Mouse (Mus musculus): Measurements from ENCODE around the gene Mus81. TPM values are rescaled to one million over a fixed set of nuclear protein-coding genes. Genes with fewer than 3 reads are reported as not detected.
A peak's percentile ranks its signal among the peaks of the same experiment; 100 is the strongest.

The Mus81 gene
- total and polyA plus RNA-seq, 3 experiments: 20.4 to 29.3 (median 28.8) TPM

DNA sequence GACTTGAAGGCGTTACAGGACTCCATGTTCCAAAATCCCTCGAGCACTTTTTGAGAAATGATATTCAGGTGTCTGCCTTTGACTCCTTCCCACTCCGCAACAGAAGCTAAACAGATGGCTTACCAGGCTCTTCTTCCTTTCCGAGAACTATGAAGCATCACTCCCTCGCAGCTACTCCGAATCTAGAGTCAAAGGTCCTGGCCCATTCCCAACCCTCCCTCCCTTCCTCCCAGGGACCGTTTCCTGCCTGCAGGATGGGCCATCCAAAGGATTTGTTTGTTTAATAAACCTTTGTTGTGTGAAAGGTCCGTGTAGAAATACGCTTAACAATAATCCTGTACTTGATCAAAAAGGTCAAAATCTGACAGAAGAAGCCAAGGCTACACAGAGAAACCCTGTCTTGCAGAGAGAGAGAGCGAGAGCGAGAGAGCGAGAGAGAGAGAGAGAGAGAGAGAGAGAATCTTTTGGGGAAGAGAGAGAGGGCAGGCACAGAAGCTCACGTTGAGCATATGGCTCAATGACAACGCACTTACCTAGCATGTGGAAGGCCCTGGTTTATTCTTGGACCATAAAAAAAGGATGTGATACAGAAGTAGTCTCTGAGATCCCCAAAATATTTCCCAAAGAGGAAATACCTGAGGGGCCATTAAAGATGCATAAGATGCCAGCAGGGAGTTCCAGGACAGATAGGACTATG lies 30.3 kb downstream of the Mus81 start, which contains the start of gene Ccdc85b:
Gene Ccdc85b (minus strand): TSS at position 149 of the 697 bp plus-strand sequence.
- Histone ChIP-seq H3K36me3 (replicated peaks in 1 of 2; ENCODE audit: control insufficient read depth in 1 of 2, insufficient read depth in 1 of 2, low read length in 1 of 2) (peaks cover 8 to 33% of the 10 kb centered on the region in 2 experiments), H3K27me3 (replicated peaks) (peaks cover 7% of the 10 kb centered on the region)
- in situ Hi-C loops (cut with MboI; ENCODE audit: low pct_ligation_motif_present, low pct_unique_long_range_greater_than_20kb, low sequenced_read_pairs): loop anchor here (5.0 kb wide), 1 partner anchor 34 kb away; the partner anchor contains the start of gene Cfl1

DNA sequence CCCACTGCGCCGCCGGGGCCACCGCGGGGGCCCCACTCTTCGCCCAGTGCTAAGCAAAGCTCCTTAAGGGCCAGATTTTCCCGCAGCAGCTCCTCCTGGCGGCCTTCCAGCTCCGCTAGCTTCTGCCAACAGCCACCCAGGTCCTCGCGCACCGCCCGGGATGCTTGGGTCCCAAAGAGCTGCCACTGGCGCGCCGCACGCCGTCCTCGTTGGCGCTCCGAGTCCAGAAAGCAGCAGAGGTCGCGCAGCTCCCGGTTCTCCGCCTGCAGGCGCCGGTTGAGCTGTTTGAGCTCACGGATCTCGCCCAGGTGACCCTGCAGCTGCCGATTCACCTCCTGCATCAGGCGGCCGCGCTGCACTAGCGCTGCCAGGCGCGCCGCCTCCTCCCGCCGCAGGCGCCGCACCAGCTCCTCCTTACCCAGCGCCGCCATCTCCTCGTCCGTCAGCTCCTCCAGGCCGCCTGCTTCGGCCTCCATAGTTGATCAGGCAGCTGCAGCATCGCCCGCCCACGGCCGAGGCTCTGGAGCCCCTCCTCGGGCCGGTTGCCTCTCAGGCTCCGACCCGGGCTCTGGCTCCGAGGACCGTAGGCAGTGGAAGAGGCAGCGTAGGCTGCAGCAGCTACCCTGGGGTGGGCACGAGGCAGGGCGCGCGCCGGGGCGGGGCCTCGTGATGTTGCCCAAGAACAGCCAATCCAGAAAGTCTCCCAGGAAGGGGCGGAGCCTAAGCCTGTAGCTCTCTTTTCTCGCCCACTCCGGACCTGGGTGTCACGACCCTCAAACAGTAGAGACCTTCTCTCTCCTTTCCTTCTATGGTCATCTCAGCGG lies 31.1 kb downstream of the Mus81 start:
- Histone ChIP-seq H3K36me3 (replicated peaks in 1 of 2; ENCODE audit: control insufficient read depth in 1 of 2, insufficient read depth in 1 of 2, low read length in 1 of 2) (peaks cover 2 to 26% of the 10 kb centered on the region in 2 experiments), H3K79me2 (replicated peaks; ENCODE audit: control insufficient read depth, extremely low read depth, insufficient read depth, poor library complexity, severe bottlenecking) (peaks cover 12% of the 10 kb centered on the region), H3K27ac (ENCODE audit: insufficient read depth, low read depth) (peak overlapping the region; percentile 52), H3K4me3 (replicated peaks in 1 of 3; ENCODE audit: low read depth in 2 of 3, low read length in 2 of 3, poor library complexity in 1 of 3) (peak overlapping the region; percentile 56 to 91 (median 77)), H3K4me1 (ENCODE audit: control insufficient read depth in 1 of 2, insufficient read depth in 2 of 2) (peaks cover 9 to 35% of the 10 kb centered on the region in 2 experiments; a peak in 3 of 4 replicates), H3K4me2 (ENCODE audit: insufficient read depth, low read depth, poor library complexity, severe bottlenecking) (peak overlapping the region; percentile 96), H3K9me3 (replicated peaks; ENCODE audit: low read length) (no peaks in the 10 kb centered on the region), H3K27me3 (replicated peaks) (peaks cover 7% of the 10 kb centered on the region), H3K9ac (ENCODE audit: insufficient read depth, low read depth) (peak overlapping the region; percentile 85)
- dilution Hi-C loops (cut with MboI; ENCODE audit: extremely low pct_ligation_motif_present, extremely low pct_unique_long_range_greater_than_20kb, low sequenced_read_pairs) (no loop called here), in situ Hi-C loops (cut with MboI; ENCODE audit: low pct_ligation_motif_present, low pct_unique_long_range_greater_than_20kb, low sequenced_read_pairs) (loop anchor here (5.0 kb wide), 1 partner anchor 35 kb away; the partner anchor contains the start of gene Cfl1)
- TF ChIP-seq NRF1 (IDR thresholded peaks at IDR 0.05; ENCODE audit: low read depth, low read length) (peak; percentile 23; the same call in 1 of the 2 replicates), ZC3H11A (IDR thresholded peaks at IDR 0.05; ENCODE audit: low read depth, low read length) (no peak), POLR2A (IDR thresholded peaks at IDR 0.05; ENCODE audit: low read depth, low read length) (peak; percentile 96), MAX (IDR thresholded peaks at IDR 0.05; ENCODE audit: low read length) (peak; percentile 85), MYC (IDR thresholded peaks at IDR 0.05; ENCODE audit: low read depth, low read length) (peak; percentile 28; the same call in 1 of the 2 replicates), TBP (conservative IDR thresholded peaks at IDR 0.05; ENCODE audit: low read depth, low read length) (peak; percentile 66), POLR2AphosphoS2 (IDR thresholded peaks at IDR 0.05; ENCODE audit: low read depth, low read length) (peak; percentile 76; the same call in 1 of the 2 replicates), E2F4 (IDR thresholded peaks at IDR 0.05; ENCODE audit: insufficient replicate concordance, low read depth, low read length) (no peak), NELFE (IDR thresholded peaks at IDR 0.05; ENCODE audit: low read depth, low read length) (peak; percentile 94), TCF12 (IDR thresholded peaks at IDR 0.05; ENCODE audit: low read depth, low read length) (peak; percentile 36; the same call in 1 of the 2 replicates), MAFK (IDR thresholded peaks at IDR 0.05; ENCODE audit: insufficient replicate concordance, low read length) (no peak), EP300 (IDR thresholded peaks at IDR 0.05; ENCODE audit: low read length) (no peak), CTCF (conservative IDR thresholded peaks at IDR 0.05 in 1 of 2, IDR thresholded peaks at IDR 0.05 in 1 of 2; ENCODE audit: low read depth in 2 of 2, low read length in 2 of 2) (peak in 1 of 2 experiments; percentile 35; a peak in 2 of 4 replicates), ELF1 (IDR thresholded peaks at IDR 0.05; ENCODE audit: low read depth, low read length) (no peak), MAZ (IDR thresholded peaks at IDR 0.05; ENCODE audit: low read depth, low read length) (0 out of 2 replicates have a peak, but pooled peaks have one; percentile 49), ZMIZ1 (IDR thresholded peaks at IDR 0.05; ENCODE audit: low read depth, low read length) (peak; percentile 73), MXI1 (IDR thresholded peaks at IDR 0.05; ENCODE audit: low read depth, low read length) (peak; percentile 66; the same call in 1 of the 2 replicates), UBTF (IDR thresholded peaks at IDR 0.05; ENCODE audit: low read depth, low read length) (peak; percentile 91; the same call in 1 of the 2 replicates)
- peak; percentile 92 for DNase-seq (ENCODE audit: extremely low read depth)

More for the DNA sequence above, 30.3 kb downstream of the Mus81 start, which contains the start of gene Ccdc85b:
- DNase-seq (ENCODE audit: extremely low read depth): no peak
- Histone ChIP-seq H3K27ac (ENCODE audit: insufficient read depth, low read depth) (peak within 1 kb of the TSS; percentile 52), H3K4me1 (ENCODE audit: control insufficient read depth in 1 of 2, insufficient read depth in 2 of 2) (peaks cover 9 to 35% of the 10 kb centered on the region in 2 experiments; a peak in 3 of 4 replicates), H3K4me3 (replicated peaks in 1 of 3; ENCODE audit: low read depth in 2 of 3, low read length in 2 of 3, poor library complexity in 1 of 3) (peak within 1 kb of the TSS; percentile 56 to 91 (median 77)), H3K9me3 (replicated peaks; ENCODE audit: low read length) (no peaks in the 10 kb centered on the region), H3K9ac (ENCODE audit: insufficient read depth, low read depth) (peak within 1 kb of the TSS; percentile 85), H3K4me2 (ENCODE audit: insufficient read depth, low read depth, poor library complexity, severe bottlenecking) (peak within 1 kb of the TSS; percentile 96), H3K79me2 (replicated peaks; ENCODE audit: control insufficient read depth, extremely low read depth, insufficient read depth, poor library complexity, severe bottlenecking) (peaks cover 12% of the 10 kb centered on the region)
- dilution Hi-C loops (cut with MboI; ENCODE audit: extremely low pct_ligation_motif_present, extremely low pct_unique_long_range_greater_than_20kb, low sequenced_read_pairs): no loop called here
- TF ChIP-seq E2F4 (IDR thresholded peaks at IDR 0.05; ENCODE audit: insufficient replicate concordance, low read depth, low read length) (no peak), JUN (IDR thresholded peaks at IDR 0.05; ENCODE audit: insufficient read depth, low read depth, low read length) (no peak), BHLHE40 (IDR thresholded peaks at IDR 0.05; ENCODE audit: low read depth, low read length) (no peak), KAT2A (IDR thresholded peaks at IDR 0.05; ENCODE audit: insufficient replicate concordance, low read length) (no peak), MEF2A (IDR thresholded peaks at IDR 0.05; ENCODE audit: borderline replicate concordance, low read depth, low read length) (no peak), MXI1 (IDR thresholded peaks at IDR 0.05; ENCODE audit: low read depth, low read length) (no peak), CTCF (conservative IDR thresholded peaks at IDR 0.05 in 1 of 2, IDR thresholded peaks at IDR 0.05 in 1 of 2; ENCODE audit: low read depth in 2 of 2, low read length in 2 of 2) (no peak), MAX (IDR thresholded peaks at IDR 0.05; ENCODE audit: low read length) (no peak), MAZ (IDR thresholded peaks at IDR 0.05; ENCODE audit: low read depth, low read length) (no peak), USF2 (conservative IDR thresholded peaks at IDR 0.05; ENCODE audit: low read depth, low read length) (no peak), ETS1 (conservative IDR thresholded peaks at IDR 0.05; ENCODE audit: low read depth, low read length) (no peak), MYC (IDR thresholded peaks at IDR 0.05; ENCODE audit: low read depth, low read length) (no peak), MAFK (IDR thresholded peaks at IDR 0.05; ENCODE audit: insufficient replicate concordance, low read length) (no peak), PAX5 (IDR thresholded peaks at IDR 0.05; ENCODE audit: low read length) (no peak), TBP (conservative IDR thresholded peaks at IDR 0.05; ENCODE audit: low read depth, low read length) (no peak), EP300 (IDR thresholded peaks at IDR 0.05; ENCODE audit: low read length) (no peak), POLR2AphosphoS2 (IDR thresholded peaks at IDR 0.05; ENCODE audit: low read depth, low read length) (no peak), ZNF384 (IDR thresholded peaks at IDR 0.05; ENCODE audit: low read depth, low read length) (no peak), ZC3H11A (IDR thresholded peaks at IDR 0.05; ENCODE audit: low read depth, low read length) (no peak), HCFC1 (IDR thresholded peaks at IDR 0.05; ENCODE audit: low read depth, low read length) (no peak)

Data from CH12.LX (cell line).